Mouse (Mus musculus): ENCODE measurements around the gene 1700003F12Rik. TPM values are rescaled to one million over a fixed set of nuclear protein-coding genes. Genes with fewer than 3 reads are reported as not detected.

1700003F12Rik gene
- 1 to 10 TPM; 1.5 to 1.7 TPM for total RNA-seq (2023)

DNA sequence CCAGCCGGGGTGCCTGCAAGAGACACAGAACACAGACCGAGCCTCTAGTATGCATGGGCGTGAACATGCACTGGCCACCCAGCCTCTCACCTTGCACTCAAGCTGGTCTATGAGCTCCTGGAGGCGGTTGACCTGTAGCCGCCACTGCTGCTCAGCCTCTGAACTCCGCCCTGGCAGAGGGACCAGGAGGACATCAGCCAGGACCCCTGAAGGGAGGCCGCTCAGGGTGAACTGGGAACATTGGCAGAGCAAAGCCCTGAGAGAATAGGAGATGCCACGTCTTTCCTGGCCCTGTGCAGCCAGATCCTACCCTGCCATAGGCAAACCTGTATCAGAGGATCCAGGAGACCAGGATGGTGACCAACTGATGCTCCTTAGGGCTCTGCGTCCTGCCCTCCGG, at the start of gene 1700003F12Rik:
Gene 1700003F12Rik, plus strand, starts transcription at position 375 of the 400 bp plus-strand sequence.

DNA sequence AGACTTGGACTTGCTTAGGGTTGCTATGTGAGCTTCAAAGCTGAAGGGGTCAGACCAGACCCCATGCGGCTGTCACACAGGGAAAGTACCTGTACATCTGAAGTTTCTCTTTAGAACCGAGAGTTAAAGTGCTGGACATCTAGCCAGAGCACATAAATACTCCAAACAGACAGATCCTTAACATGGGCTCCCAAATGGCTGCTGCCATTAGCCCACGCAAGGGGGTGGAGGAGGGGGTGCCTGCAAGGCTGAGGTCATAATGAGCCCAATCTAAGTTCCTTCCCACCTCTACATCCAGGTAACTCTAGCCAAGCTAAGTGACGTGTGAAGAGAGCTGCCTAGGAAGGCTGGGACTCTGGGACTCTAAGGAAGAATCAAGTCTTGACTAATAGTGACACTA, 4.6 kb downstream of the 1700003F12Rik start, which contains the start of gene Actl10:
Gene Actl10, plus strand, starts transcription at position 301 of the 400 bp plus-strand sequence.

GRCm38 (mm10) chr2:154558264-154559039, 11.6 kb downstream of the 1700003F12Rik start, which contains the start of gene Necab3:
TSS of gene Necab3 (minus strand) at chr2:154558890.

GRCm38 (mm10) chr2:154569836-154570286, 23.0 kb downstream of the 1700003F12Rik start, which contains the start of gene E2f1:
TSS of gene E2f1 (minus strand) at chr2:154569892.

Other genes starting within 250 kb of the 1700003F12Rik start
- not detected for gene Bpifb9b, start 239.9 kb upstream of the 1700003F12Rik start, total RNA-seq (2023)
- 10 to 100 TPM; 14.2 to 15.9 TPM for gene Cdk5rap1, start 174.1 kb upstream of the 1700003F12Rik start, total RNA-seq (2023)
- under 1 TPM; 0.26 to 0.36 TPM for gene Snta1, start 139.0 kb upstream of the 1700003F12Rik start, total RNA-seq (2023)
- 10 to 100 TPM; 39.6 to 41.9 TPM for gene Cbfa2t2, start 110.6 kb upstream of the 1700003F12Rik start, total RNA-seq (2023)
- gene Actl10, start 4.7 kb downstream of the 1700003F12Rik start, total RNA-seq (2023), result 1 to 10 TPM in 1 of 2 experiments, under 1 TPM in 1; 0.84 to 1.6 TPM
- 1 to 10 TPM in 1 of 2 experiments, not detected in 1; 1.5 TPM for gene Necab3, start 11.8 kb downstream of the 1700003F12Rik start, total RNA-seq (2023)
- gene E2f1, start 22.8 kb downstream of the 1700003F12Rik start, total RNA-seq (2023), result 1 to 10 TPM; 4.4 to 5.0 TPM
- gene Pxmp4, start 56.6 kb downstream of the 1700003F12Rik start, total RNA-seq (2023), result 10 to 100 TPM; 10.2 to 13.7 TPM
- gene Zfp341, start 66.2 kb downstream of the 1700003F12Rik start, total RNA-seq (2023), result 1 to 10 TPM; 8.4 to 9.8 TPM
- gene 4930519P11Rik, start 66.4 kb downstream of the 1700003F12Rik start, total RNA-seq (2023), result not detected
- gene Chmp4b, start 104.6 kb downstream of the 1700003F12Rik start, total RNA-seq (2023), result 100 to 1,000 TPM; 111 to 121 TPM
- gene Gm14214, start 222.9 kb downstream of the 1700003F12Rik start, total RNA-seq (2023), result not detected
- gene Raly, start 244.0 kb downstream of the 1700003F12Rik start, total RNA-seq (2023), result 100 to 1,000 TPM; 153 to 163 TPM
- gene a, start 244.3 kb downstream of the 1700003F12Rik start, total RNA-seq (2023), result not detected

Measured in B cell, adult 67 days (primary cell).